Mouse (Mus musculus): ENCODE data around the gene BC016579. TPM values are rescaled to one million over a fixed set of nuclear protein-coding genes. Genes with fewer than 3 reads are reported as not detected.

BC016579 gene
- total RNA-seq, 2 experiments from 2014 or later, result not detected

Other genes starting within 250 kb of the BC016579 start
- gene Cd200, start 245.0 kb downstream of the BC016579 start, total RNA-seq (2021), result 10 to 100 TPM; 19.6 to 20.7 TPM
- gene Gm609, start 161.1 kb downstream of the BC016579 start, total RNA-seq (2021), result under 1 TPM in 1 of 2 experiments, not detected in 1; 0.21 TPM
- gene Gm17783, start 122.0 kb downstream of the BC016579 start, total RNA-seq (2021), result not detected
- gene Slc9c1, start 118.8 kb downstream of the BC016579 start, total RNA-seq (2021), result not detected
- under 1 TPM in 1 of 2 experiments, not detected in 1; 0.19 TPM for gene Gcsam, start 43.7 kb downstream of the BC016579 start, total RNA-seq (2021)
- not detected for gene Tmprss7, start 39.6 kb upstream of the BC016579 start, total RNA-seq (2021)
- gene Tagln3, start 70.5 kb upstream of the BC016579 start, total RNA-seq (2021), result under 1 TPM; 0.28 to 0.56 TPM
- gene Abhd10, start 88.9 kb upstream of the BC016579 start, total RNA-seq (2021), result 10 to 100 TPM; 10.5 to 13.5 TPM

Data from gastrocnemius, postnatal 25 days (tissue).